Mouse (Mus musculus) forebrain, embryonic 12.5 days (tissue): ENCODE data around the gene Minpp1. TPM values are rescaled to one million over a fixed set of nuclear protein-coding genes. Genes with fewer than 3 reads are reported as not detected.

Source experiments
- ATAC-seq: fragments of 200-750 bp; cut with Nextera tagmentation; 2 replicates; pipeline ENCODE4 v1.8.0; 2017; ENCODE audit warnings: moderate TSS enrichment; ENCODE audit not compliant: low FRiP score
- H3K27ac ChIP-seq: fragments of 300-500 bp; sonication (generic); 2 replicates; pipeline ENCODE4 v1.5.1; 2016; ENCODE audit warnings: mild to moderate bottlenecking
- H3K27me3 ChIP-seq: fragments of 300-500 bp; sonication (generic); 2 replicates; pipeline ENCODE4 v1.6.1; 2016; ENCODE audit warnings: mild to moderate bottlenecking
- H3K36me3 ChIP-seq: fragments of 300-500 bp; sonication (generic); replicated peaks from 2 replicates; pipeline ENCODE4 v1.6.1; 2016; ENCODE audit warnings: mild to moderate bottlenecking
- H3K4me1 ChIP-seq: fragments of 300-500 bp; sonication (generic); 2 replicates; pipeline ENCODE4 v1.6.1; 2016
- H3K4me2 ChIP-seq: fragments of 300-500 bp; sonication (generic); 2 replicates; pipeline ENCODE4 v1.6.1; 2016; ENCODE audit warnings: mild to moderate bottlenecking, moderate library complexity
- H3K4me3 ChIP-seq: fragments of 300-500 bp; sonication (generic); replicated peaks from 2 replicates; pipeline ENCODE4 v1.5.1; 2016; ENCODE audit warnings: mild to moderate bottlenecking
- H3K9ac ChIP-seq: fragments of 300-500 bp; sonication (generic); 2 replicates; pipeline ENCODE4 v1.6.1; 2016; ENCODE audit warnings: mild to moderate bottlenecking
- H3K9me3 ChIP-seq: fragments of 300-500 bp; sonication (generic); 2 replicates; pipeline ENCODE4 v1.6.1; 2016
- WGBS: fragments of 180-500 bp; shearing (Covaris S2); methylation state at CpG from one replicate; pipeline ENCODE4 v1.1.7; 2016; 5-methylcytosine and 5-hydroxymethylcytosine counted together
- polyA plus RNA-seq: library from polyadenylated mRNA; unstranded; fragments of >200 nt; fragmentation: Nextera tagmentation; extraction: Ambion mirVana; gene quantifications from 2 replicates; pipeline ENCODE4 v1.2.1, GENCODE M21; 2016

Minpp1 gene
- polyA plus RNA-seq, 1 experiment from 2014 or later = 52.5 TPM

- Histone ChIP-seq H3K4me2 (no peak overlapping the region), H3K9ac (no peak overlapping the region)
- ATAC-seq = no peak
These were observed 7.4 kb downstream of the Minpp1 start for GRCm38 (mm10) chr19:32492981-32493380.

GRCm38 (mm10) chr19:32493471-32493870, 7.9 kb downstream of the Minpp1 start:
- WGBS = 84% methylated on average over 8 of the region's 8 CpGs
- Histone ChIP-seq H3K27ac (no peak overlapping the region), H3K36me3 (peaks cover 44% of the 10 kb centered on the region), H3K4me3 (no peak overlapping the region), H3K4me2 (no peak overlapping the region), H3K9me3 (no peaks in the 10 kb centered on the region), H3K27me3 (no peaks in the 10 kb centered on the region), H3K9ac (no peak overlapping the region), H3K4me1 (no peaks in the 10 kb centered on the region)
- no peak for ATAC-seq

More at GRCm38 (mm10) chr19:32492981-32493380, 7.4 kb downstream of the Minpp1 start:
- H3K4me1 ChIP-seq = peaks cover under 1% of the 10 kb centered on the region; the same call in 1 of the 2 replicates
- H3K36me3 ChIP-seq = peaks cover 39% of the 10 kb centered on the region
- WGBS = 95% methylated on average over 5 of the region's 5 CpGs
- H3K4me3 ChIP-seq = no peak overlapping the region
- no peaks in the 10 kb centered on the region for H3K9me3 ChIP-seq
- no peaks in the 10 kb centered on the region for H3K27me3 ChIP-seq
- no peak overlapping the region for H3K27ac ChIP-seq

- peaks cover 44% of the 10 kb centered on the region for H3K36me3 ChIP-seq
- H3K27ac ChIP-seq = no peak overlapping the region
- ATAC-seq = no peak
- no peak overlapping the region for H3K4me3 ChIP-seq
- H3K4me2 ChIP-seq = no peak overlapping the region
- H3K9ac ChIP-seq = no peak overlapping the region
- WGBS = 95% methylated on average over 13 of the region's 13 CpGs
- no peaks in the 10 kb centered on the region for H3K27me3 ChIP-seq
- no peaks in the 10 kb centered on the region for H3K4me1 ChIP-seq
- H3K9me3 ChIP-seq = no peaks in the 10 kb centered on the region
These were observed 9.0 kb downstream of the Minpp1 start for GRCm38 (mm10) chr19:32494611-32495010.

GRCm38 (mm10) chr19:32495034-32495433, 9.5 kb downstream of the Minpp1 start:
- Histone ChIP-seq H3K27me3 (no peaks in the 10 kb centered on the region), H3K27ac (no peak overlapping the region), H3K4me3 (no peak overlapping the region), H3K9ac (no peak overlapping the region), H3K4me1 (no peaks in the 10 kb centered on the region), H3K4me2 (no peak overlapping the region), H3K9me3 (no peaks in the 10 kb centered on the region), H3K36me3 (peaks cover 47% of the 10 kb centered on the region)
- no peak for ATAC-seq
- 89% methylated on average over 11 of the region's 11 CpGs for WGBS

GRCm38 (mm10) chr19:32497411-32497810, 11.8 kb downstream of the Minpp1 start:
- no peaks in the 10 kb centered on the region for H3K9me3 ChIP-seq
- no peak overlapping the region for H3K4me3 ChIP-seq
- peaks cover 49% of the 10 kb centered on the region for H3K36me3 ChIP-seq
- no peak overlapping the region for H3K9ac ChIP-seq
- 93% methylated on average over 6 of the region's 6 CpGs for WGBS
- no peaks in the 10 kb centered on the region for H3K27me3 ChIP-seq
- ATAC-seq = no peak
- H3K4me2 ChIP-seq = no peak overlapping the region
- no peak overlapping the region for H3K27ac ChIP-seq
- H3K4me1 ChIP-seq = no peaks in the 10 kb centered on the region

- Histone ChIP-seq H3K36me3 (peaks cover 45% of the 10 kb centered on the region), H3K9ac (no peak overlapping the region), H3K4me3 (no peak overlapping the region), H3K27me3 (no peaks in the 10 kb centered on the region), H3K9me3 (no peaks in the 10 kb centered on the region), H3K4me2 (no peak overlapping the region), H3K27ac (no peak overlapping the region), H3K4me1 (no peaks in the 10 kb centered on the region)
- 95% methylated on average over 5 of the region's 5 CpGs for WGBS
- ATAC-seq = no peak
These were observed 12.4 kb downstream of the Minpp1 start for GRCm38 (mm10) chr19:32498002-32498401.

- no peaks in the 10 kb centered on the region for H3K4me1 ChIP-seq
- H3K36me3 ChIP-seq = peaks cover 25% of the 10 kb centered on the region
- H3K9me3 ChIP-seq = no peaks in the 10 kb centered on the region
- H3K9ac ChIP-seq = no peak overlapping the region
- 84% methylated on average over 6 of the region's 6 CpGs for WGBS
- no peak overlapping the region for H3K27ac ChIP-seq
- no peak overlapping the region for H3K4me2 ChIP-seq
- ATAC-seq = 0 out of 2 replicates have a peak, but pooled peaks have one; percentile 41
- no peaks in the 10 kb centered on the region for H3K27me3 ChIP-seq
- H3K4me3 ChIP-seq = no peak overlapping the region
These were observed 15.8 kb downstream of the Minpp1 start for GRCm38 (mm10) chr19:32501414-32501813.

- no peak overlapping the region for H3K4me2 ChIP-seq
- no peak for ATAC-seq
- H3K27me3 ChIP-seq = no peaks in the 10 kb centered on the region
- WGBS = 87% methylated on average over 8 of the region's 8 CpGs
- H3K9me3 ChIP-seq = no peaks in the 10 kb centered on the region
- no peak overlapping the region for H3K4me3 ChIP-seq
- H3K36me3 ChIP-seq = peaks cover 22% of the 10 kb centered on the region
- H3K27ac ChIP-seq = no peak overlapping the region
- H3K9ac ChIP-seq = no peak overlapping the region
- H3K4me1 ChIP-seq = no peaks in the 10 kb centered on the region
These were observed 20.5 kb downstream of the Minpp1 start for GRCm38 (mm10) chr19:32506081-32506480.

- no peak for ATAC-seq
- Histone ChIP-seq H3K4me2 (no peak overlapping the region), H3K27ac (no peak overlapping the region), H3K4me1 (no peaks in the 10 kb centered on the region), H3K27me3 (no peaks in the 10 kb centered on the region), H3K36me3 (peaks cover 25% of the 10 kb centered on the region), H3K4me3 (no peak overlapping the region), H3K9ac (no peak overlapping the region), H3K9me3 (no peaks in the 10 kb centered on the region)
- 96% methylated on average over 5 of the region's 5 CpGs for WGBS
These were observed 20.9 kb downstream of the Minpp1 start for GRCm38 (mm10) chr19:32506514-32506913.

- Histone ChIP-seq H3K4me1 (no peaks in the 10 kb centered on the region), H3K27ac (no peak overlapping the region), H3K4me3 (no peak overlapping the region), H3K4me2 (no peak overlapping the region), H3K36me3 (peaks cover 28% of the 10 kb centered on the region), H3K9me3 (0 out of 2 replicates have a peak, but pooled peaks cover 3% of the 10 kb centered on the region), H3K27me3 (no peaks in the 10 kb centered on the region), H3K9ac (no peak overlapping the region)
- ATAC-seq = no peak
- 92% methylated on average over 6 of the region's 6 CpGs for WGBS
These were observed 21.5 kb downstream of the Minpp1 start for GRCm38 (mm10) chr19:32507100-32507499.

- no peak for ATAC-seq
- H3K36me3 ChIP-seq = peaks cover 31% of the 10 kb centered on the region
These were observed 22.0 kb downstream of the Minpp1 start for GRCm38 (mm10) chr19:32507526-32507925.

GRCm38 (mm10) chr19:32510267-32510666, 24.7 kb downstream of the Minpp1 start:
- Histone ChIP-seq H3K27ac (no peak overlapping the region), H3K4me1 (no peaks in the 10 kb centered on the region), H3K4me2 (no peak overlapping the region), H3K36me3 (peaks cover 54% of the 10 kb centered on the region), H3K9ac (no peak overlapping the region), H3K4me3 (no peak overlapping the region), H3K9me3 (0 out of 2 replicates have a peak, but pooled peaks cover 3% of the 10 kb centered on the region), H3K27me3 (no peaks in the 10 kb centered on the region)
- no peak for ATAC-seq
- WGBS = 84% methylated on average over 3 of the region's 3 CpGs

More at GRCm38 (mm10) chr19:32507526-32507925, 22.0 kb downstream of the Minpp1 start:
- Histone ChIP-seq H3K27me3 (no peaks in the 10 kb centered on the region), H3K4me2 (no peak overlapping the region), H3K4me1 (no peaks in the 10 kb centered on the region), H3K9ac (no peak overlapping the region), H3K9me3 (0 out of 2 replicates have a peak, but pooled peaks cover 3% of the 10 kb centered on the region), H3K27ac (no peak overlapping the region), H3K4me3 (no peak overlapping the region)
- 89% methylated on average over 9 of the region's 9 CpGs for WGBS

- no peak overlapping the region for H3K4me3 ChIP-seq
- no peak overlapping the region for H3K9ac ChIP-seq
- H3K27ac ChIP-seq = no peak overlapping the region
- H3K9me3 ChIP-seq = 0 out of 2 replicates have a peak, but pooled peaks cover 3% of the 10 kb centered on the region
- H3K27me3 ChIP-seq = no peaks in the 10 kb centered on the region
- H3K4me2 ChIP-seq = no peak overlapping the region
- peaks cover 60% of the 10 kb centered on the region for H3K36me3 ChIP-seq
- no peak for ATAC-seq
- no peaks in the 10 kb centered on the region for H3K4me1 ChIP-seq
- 95% methylated on average over 6 of the region's 6 CpGs for WGBS
These were observed 25.4 kb downstream of the Minpp1 start for GRCm38 (mm10) chr19:32510962-32511361.
